Mouse (Mus musculus): ENCODE results near the gene Kcnb1.

DNA sequence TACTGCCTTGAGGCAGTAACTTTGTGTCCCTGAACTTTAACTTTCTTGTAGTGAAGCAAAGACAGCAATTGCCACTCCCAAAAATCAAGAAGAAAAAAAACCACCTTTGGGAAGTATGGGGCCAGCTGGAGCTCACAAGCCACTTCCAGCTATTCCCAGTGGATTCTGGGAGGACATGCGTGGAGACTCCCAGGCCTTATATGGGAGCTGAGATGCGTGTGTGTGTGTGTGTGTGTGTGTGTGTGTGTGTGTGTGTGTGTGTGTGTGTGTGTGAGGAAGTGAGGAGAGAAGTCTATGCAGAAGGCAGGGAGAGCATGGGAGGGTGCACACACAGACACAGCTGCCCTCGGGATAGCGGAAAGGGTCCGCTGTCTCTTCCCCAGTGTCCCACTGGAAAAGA, 62.6 kb downstream of the Kcnb1 start:
- TF ChIP-seq ZC3H11A (IDR thresholded peaks at IDR 0.05; ENCODE audit: borderline replicate concordance, low read depth, low read length): no peak
- no peak for TF ChIP-seq CHD2 (IDR thresholded peaks at IDR 0.05; ENCODE audit: low read depth, low read length)
- TF ChIP-seq MAFK (IDR thresholded peaks at IDR 0.05; ENCODE audit: insufficient read depth, low read depth, low read length): no peak
- no peak for TF ChIP-seq HCFC1 (IDR thresholded peaks at IDR 0.05; ENCODE audit: borderline replicate concordance, insufficient read depth, low read length)
- no peak for TF ChIP-seq ZNF384 (IDR thresholded peaks at IDR 0.05; ENCODE audit: low read depth, low read length)

All from ES-E14 (cell line).